Mouse (Mus musculus): ENCODE measurements around the gene Mon1b. TPM values are rescaled to one million over a fixed set of nuclear protein-coding genes. Genes with fewer than 3 reads are reported as not detected.

The Mon1b gene
- total RNA-seq, 2 experiments from 2014 or later, result 16.4 to 19.9 TPM

- ATAC-seq (ENCODE audit: poor library complexity, severe bottlenecking), result no peak
Measured at GRCm38 (mm10) chr8:113672599-113673255, 37.3 kb downstream of the Mon1b start.

DNA sequence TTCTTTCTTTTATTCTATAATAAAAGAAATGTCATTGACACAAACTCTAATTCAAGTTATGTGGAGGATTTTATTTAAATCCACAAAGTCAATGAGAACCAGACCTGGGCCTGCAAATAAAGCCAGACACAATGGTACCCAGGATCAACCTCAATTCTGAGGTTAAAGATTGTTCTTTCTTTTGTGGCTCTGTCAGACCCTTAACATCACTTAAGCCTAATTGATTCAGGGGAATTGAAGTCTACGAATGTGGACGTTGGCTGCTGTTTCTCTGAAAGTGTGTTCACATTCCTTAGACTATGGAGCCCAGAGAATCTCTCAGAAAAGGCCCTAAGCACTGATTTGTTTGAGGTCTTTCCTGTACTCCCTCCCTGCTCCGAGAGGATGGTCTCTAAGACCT, 37.9 kb downstream of the Mon1b start:
- ATAC-seq (ENCODE audit: poor library complexity, severe bottlenecking), result no peak

- no peak for ATAC-seq (ENCODE audit: poor library complexity, severe bottlenecking)
Measured at GRCm38 (mm10) chr8:113674611-113675010, 39.2 kb downstream of the Mon1b start.

DNA sequence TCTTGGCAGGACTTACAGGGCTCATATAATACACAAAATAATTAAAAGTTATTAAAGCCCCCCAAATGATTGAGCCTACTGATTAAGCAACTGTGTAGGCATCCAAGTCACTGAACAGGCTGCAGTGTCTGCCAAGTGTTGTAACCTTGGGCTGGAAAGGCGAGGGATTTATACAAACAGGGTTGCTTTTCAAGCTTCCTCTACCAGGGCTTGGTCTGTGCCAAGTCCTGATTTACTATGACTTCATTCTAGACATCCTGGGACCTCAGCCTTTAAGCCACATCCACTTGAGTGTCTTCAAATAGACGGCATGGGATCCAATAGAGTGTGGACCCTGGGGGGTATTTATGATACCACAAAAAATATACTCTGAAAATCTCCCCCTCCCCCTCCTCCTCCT, 39.9 kb downstream of the Mon1b start:
- ATAC-seq (ENCODE audit: poor library complexity, severe bottlenecking), result no peak

DNA sequence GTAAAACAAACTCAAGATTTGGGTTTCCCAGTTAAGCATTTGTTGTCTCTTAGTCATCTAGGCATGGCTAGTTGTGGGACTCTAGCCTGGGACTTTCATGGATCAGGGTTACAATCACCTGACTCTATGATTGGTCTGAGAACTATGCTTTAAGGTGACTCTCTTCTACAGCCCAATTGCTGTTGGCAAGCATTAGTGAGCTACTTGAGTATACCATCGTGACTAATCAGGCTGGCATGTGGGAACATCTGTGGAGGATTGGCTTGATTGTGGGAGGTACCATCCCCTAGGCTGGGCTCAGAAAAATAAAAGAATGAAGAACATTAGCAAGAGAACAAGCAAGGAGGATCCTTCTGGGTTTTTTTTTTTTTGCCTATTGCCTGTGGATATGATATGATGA, 41.4 kb downstream of the Mon1b start:
- ATAC-seq (ENCODE audit: poor library complexity, severe bottlenecking), result no peak

- ATAC-seq (ENCODE audit: poor library complexity, severe bottlenecking), result peak; percentile 80
Measured at GRCm38 (mm10) chr8:113679361-113679760, 44.0 kb downstream of the Mon1b start.

- no peak for ATAC-seq (ENCODE audit: poor library complexity, severe bottlenecking)
Measured at GRCm38 (mm10) chr8:113687889-113688542, 52.6 kb downstream of the Mon1b start.

DNA sequence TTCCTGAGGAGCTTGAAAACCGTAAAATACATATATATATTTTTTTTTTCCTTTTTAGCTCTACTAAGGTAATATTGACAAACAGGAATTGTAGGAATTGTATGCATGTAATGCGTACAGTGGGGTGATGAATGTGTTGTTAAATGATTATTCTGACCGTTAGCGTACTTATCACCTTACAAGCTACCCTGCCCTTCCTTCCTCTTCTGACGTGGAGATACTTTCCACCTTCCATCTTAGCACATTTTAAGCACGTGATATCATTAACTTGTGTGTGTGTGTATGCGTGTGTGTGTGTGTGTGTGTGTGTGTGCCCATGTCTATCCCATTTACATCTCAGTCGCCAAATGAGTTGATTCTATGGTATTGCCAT, 53.1 kb downstream of the Mon1b start:
- no peak for ATAC-seq (ENCODE audit: poor library complexity, severe bottlenecking)

GRCm38 (mm10) chr8:113691622-113692343, 56.4 kb downstream of the Mon1b start:
- ATAC-seq (ENCODE audit: poor library complexity, severe bottlenecking), result no peak

Other genes with a start within 250 kb of the Mon1b start
- not detected in 2 replicates for gene Syce1l, start 7.6 kb downstream of the Mon1b start, total RNA-seq (2015)
- gene Syce1l, start 7.6 kb downstream of the Mon1b start, total RNA-seq (2017), result not detected in 2 replicates
- gene Adamts18, start 213.2 kb downstream of the Mon1b start, total RNA-seq (2015), result not detected in 2 replicates
- 0.07 TPM in 1 of 2 replicates, not detected in the other for gene Adamts18, start 213.2 kb downstream of the Mon1b start, total RNA-seq (2017)

All from megakaryocyte, adult 5-6 weeks (primary cell).